Mouse (Mus musculus) bone marrow, adult 2 months (tissue): ENCODE results near the gene Golph3.

Experiments used
- CTCF ChIP-seq: fragments of 200-500 bp; IDR thresholded peaks from 2 replicates; pipeline ENCODE4 v1.5.1; 2011; ENCODE audit warnings: low read length, control low read depth; ENCODE audit not compliant: control insufficient read depth, insufficient read depth
- POLR2A ChIP-seq: fragments of 200-500 bp; IDR thresholded peaks from 2 replicates; pipeline ENCODE4 v1.6.1; 2011; ENCODE audit warnings: low read depth, mild to moderate bottlenecking, control low read depth, low read length, borderline replicate concordance; ENCODE audit not compliant: control insufficient read depth

DNA sequence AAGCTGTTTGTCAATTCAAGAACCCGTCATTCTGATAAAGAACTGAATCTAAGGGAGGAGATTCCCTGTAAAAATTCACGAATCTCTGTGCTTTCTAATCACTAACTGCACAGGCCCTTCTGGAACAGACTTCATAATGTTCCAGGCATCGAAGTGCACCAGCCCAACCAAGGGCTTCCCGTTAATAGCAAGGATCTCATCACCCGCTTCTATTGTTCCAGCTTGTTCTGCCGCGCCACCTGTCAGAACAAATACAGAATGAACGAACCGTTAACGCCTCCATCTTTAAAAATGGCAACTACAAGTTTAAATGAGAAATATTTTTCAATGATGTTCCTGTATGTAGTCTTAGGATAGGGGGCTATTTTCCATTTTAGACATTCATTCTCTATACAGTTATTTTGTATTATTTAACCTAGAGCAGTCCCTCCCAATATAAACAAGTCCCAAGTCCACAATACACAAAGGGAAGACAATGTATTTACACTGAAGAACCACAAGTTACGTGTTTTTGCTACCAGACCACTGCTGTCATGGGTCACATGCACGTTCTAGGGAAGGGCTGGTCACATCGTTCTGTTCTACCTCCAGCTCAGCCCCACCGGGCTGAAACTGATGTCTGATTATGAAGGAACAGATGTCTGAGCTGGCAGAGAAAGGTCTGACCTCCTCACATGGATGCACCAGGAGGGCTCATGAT, 40.9 kb downstream of the Golph3 start:
- no peak for TF ChIP-seq POLR2A
- TF ChIP-seq CTCF: no peak
